ENCODE assay signal across 10 mouse cellular contexts in the genomic region with DNA sequence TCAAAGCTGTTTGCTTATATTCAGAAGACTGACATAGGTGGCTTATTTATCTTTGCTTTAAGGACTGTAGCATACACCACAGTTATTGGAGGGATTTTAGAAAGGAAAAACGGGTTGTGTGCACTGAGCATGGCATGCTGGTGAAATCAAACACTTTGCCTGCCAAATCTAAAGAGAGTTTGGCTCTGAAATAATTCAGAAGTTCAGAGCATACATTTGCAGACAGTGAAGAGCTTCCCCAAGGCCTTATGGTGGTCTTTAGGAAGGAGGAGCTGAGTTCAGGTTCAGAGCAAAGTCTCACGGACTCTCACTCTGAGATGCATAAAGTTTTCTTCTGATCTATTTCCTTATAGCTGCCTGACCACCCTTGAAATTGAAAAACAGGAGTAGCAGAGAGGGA. TPM values are rescaled to one million over a fixed set of nuclear protein-coding genes. Genes with fewer than 3 reads are reported as not detected.
DNase-seq lines count a peak whose midpoint lies in the region; ATAC-seq and TF ChIP-seq lines count a peak whose summit lies in the region.
"Had no signal": no experiment of that assay in that cellular context is flagged by ENCODE, and none has a peak within 500 bp of the region (broad histone marks: within the 10 kb centered on the region; RNA-seq: fewer than 3 reads in every experiment).

Gene Spock3, plus strand, starts transcription at position 301 of the 400 bp plus-strand sequence.

- no peak for TF ChIP-seq CTCF in heart, adult 2 months (IDR thresholded peaks at IDR 0.05)
- TF ChIP-seq CTCF in cortical plate, adult 2 months (IDR thresholded peaks at IDR 0.05; ENCODE audit: extremely low read depth, insufficient read depth, low read length): no peak
- TF ChIP-seq CTCF in liver, embryonic 14.5 days (IDR thresholded peaks at IDR 0.05; ENCODE audit: low read depth): no peak

- H3K36me3 ChIP-seq in heart, embryonic 14.5 days (ENCODE audit: control insufficient read depth, insufficient read depth, low read length): no peaks in the 10 kb centered on the region
- H3K36me3 ChIP-seq in heart, adult 2 months (ENCODE audit: control insufficient read depth, insufficient read depth, low read length): no peaks in the 10 kb centered on the region
- no peaks in the 10 kb centered on the region for H3K36me3 ChIP-seq in hindbrain, embryonic 15.5 days
- no peaks in the 10 kb centered on the region for H3K36me3 ChIP-seq in liver, embryonic 14.5 days (replicated peaks; ENCODE audit: control insufficient read depth, insufficient read depth, low read depth)

- H3K9ac ChIP-seq in heart, embryonic 14.5 days (ENCODE audit: low read length): peak within 1 kb of the TSS; percentile 66
- no peak within 1 kb of the TSS for H3K9ac ChIP-seq in heart, adult 2 months (ENCODE audit: low read depth, low read length)
- H3K9ac ChIP-seq in hindbrain, embryonic 15.5 days: peak within 1 kb of the TSS; percentile 80
- no peak within 1 kb of the TSS for H3K9ac ChIP-seq in liver, embryonic 14.5 days (replicated peaks)

- H3K27ac ChIP-seq in heart, embryonic 14.5 days (replicated peaks in 1 of 2; ENCODE audit: control insufficient read depth in 1 of 2, insufficient read depth in 1 of 2, low read depth in 2 of 2, low read length in 2 of 2): no peak within 1 kb of the TSS
- H3K27ac ChIP-seq in heart, adult 2 months: no peak within 1 kb of the TSS
- peak within 1 kb of the TSS; percentile 75 for H3K27ac ChIP-seq in cortical plate, adult 2 months (ENCODE audit: insufficient read depth, low read length)
- peak within 1 kb of the TSS; percentile 90 for H3K27ac ChIP-seq in hindbrain, embryonic 15.5 days (replicated peaks)
- no peak within 1 kb of the TSS for H3K27ac ChIP-seq in liver, embryonic 14.5 days

- no peaks in the 10 kb centered on the region for H3K9me3 ChIP-seq in heart, embryonic 14.5 days (ENCODE audit: control insufficient read depth, low read length)
- no peaks in the 10 kb centered on the region for H3K9me3 ChIP-seq in hindbrain, embryonic 15.5 days
- no peaks in the 10 kb centered on the region for H3K9me3 ChIP-seq in liver, embryonic 14.5 days (ENCODE audit: control insufficient read depth, low read length)

- H3K4me1 ChIP-seq in heart, embryonic 14.5 days (ENCODE audit: control insufficient read depth in 2 of 2, insufficient read depth in 2 of 2, low read length in 2 of 2): peaks cover 0 to 8% of the 10 kb centered on the region in 2 experiments; a peak in 2 of 4 replicates
- H3K4me1 ChIP-seq in heart, adult 2 months (ENCODE audit: control insufficient read depth, insufficient read depth, low read length): no peaks in the 10 kb centered on the region
- no peaks in the 10 kb centered on the region for H3K4me1 ChIP-seq in cortical plate, adult 2 months (ENCODE audit: control insufficient read depth, insufficient read depth, low read length)
- H3K4me1 ChIP-seq in hindbrain, embryonic 15.5 days (replicated peaks): no peaks in the 10 kb centered on the region
- no peaks in the 10 kb centered on the region for H3K4me1 ChIP-seq in liver, embryonic 14.5 days (replicated peaks; ENCODE audit: control insufficient read depth in 2 of 2, insufficient read depth in 2 of 2, low read length in 1 of 2)

- TF ChIP-seq POLR2A in heart, adult 2 months (IDR thresholded peaks at IDR 0.05; ENCODE audit: insufficient read depth, low read depth, low read length): no peak
- TF ChIP-seq POLR2A in cortical plate, adult 2 months (IDR thresholded peaks at IDR 0.05; ENCODE audit: extremely low read depth, insufficient read depth, low read length): no peak

- 53% methylated on average over 2 of the region's 2 CpGs for WGBS in heart, embryonic 14.5 days
- WGBS in heart, adult 2 months: 42% methylated on average over 2 of the region's 2 CpGs
- 43% methylated on average over 2 of the region's 2 CpGs for WGBS in hindbrain, embryonic 15.5 days
- 21% methylated on average over 2 of the region's 2 CpGs for WGBS in liver, embryonic 14.5 days (ENCODE audit: insufficient replicate concordance)

- peak within 1 kb of the TSS; percentile 47 to 49 for H3K4me3 ChIP-seq in heart, embryonic 14.5 days (ENCODE audit: control insufficient read depth in 1 of 2, insufficient read depth in 1 of 2, low read depth in 1 of 2, low read length in 2 of 2)
- no peak within 1 kb of the TSS for H3K4me3 ChIP-seq in heart, adult 2 months
- peak within 1 kb of the TSS; percentile 89 for H3K4me3 ChIP-seq in cortical plate, adult 2 months (ENCODE audit: insufficient read depth, low read length)
- H3K4me3 ChIP-seq in hindbrain, embryonic 15.5 days: peak within 1 kb of the TSS; percentile 85
- no peak within 1 kb of the TSS for H3K4me3 ChIP-seq in liver, embryonic 14.5 days (ENCODE audit: insufficient read depth in 1 of 2, low read depth in 2 of 2, low read length in 2 of 2)

- no peak for ATAC-seq in heart, embryonic 14.5 days (ENCODE audit: insufficient number of reproducible peaks, insufficient read depth, low FRiP score, low read depth)
- ATAC-seq in hindbrain, embryonic 15.5 days (ENCODE audit: low FRiP score, low read depth): no peak
- ATAC-seq in liver, embryonic 14.5 days (ENCODE audit: insufficient read depth): no peak

- H3K27me3 ChIP-seq in heart, embryonic 14.5 days (ENCODE audit: control insufficient read depth, insufficient read depth, low read length): peaks cover 13% of the 10 kb centered on the region
- peaks cover 4% of the 10 kb centered on the region; the same call in 1 of the 2 replicates for H3K27me3 ChIP-seq in heart, adult 2 months (ENCODE audit: control insufficient read depth, insufficient read depth, low read length)
- no peaks in the 10 kb centered on the region for H3K27me3 ChIP-seq in hindbrain, embryonic 15.5 days
- peaks cover 2% of the 10 kb centered on the region for H3K27me3 ChIP-seq in liver, embryonic 14.5 days (ENCODE audit: control insufficient read depth, insufficient read depth, low read length)
- H3K27me3 ChIP-seq: CH12.LX had no signal

- intact Hi-C loops in heart, adult 2 months (cut with DNase I): no loop called here

- H3K79me2 ChIP-seq in heart, adult 2 months (replicated peaks; ENCODE audit: control insufficient read depth, insufficient read depth, low read length): no peaks in the 10 kb centered on the region

- DNase-seq in heart, adult 2 months: no peak
- DNase-seq in liver, embryonic 14.5 days (ENCODE audit: low read depth in 3 of 3, low spot score in 3 of 3): no peak
- no peak for DNase-seq in thymus, postnatal 10 days (ENCODE audit: low spot score in 2 of 2)
- DNase-seq in urinary bladder, postnatal 4 days (ENCODE audit: low spot score in 2 of 2): no peak
- DNase-seq in B cell, adult 2 months: no peak
- DNase-seq: cerebellum, adult 11 months had no signal

- TF ChIP-seq EP300 in heart, adult 2 months (IDR thresholded peaks at IDR 0.05; ENCODE audit: insufficient read depth, low read depth, low read length): no peak
- no peak for TF ChIP-seq EP300 in liver, embryonic 14.5 days (IDR thresholded peaks at IDR 0.05; ENCODE audit: low read depth)

- peak within 1 kb of the TSS; percentile 91 for H3K4me2 ChIP-seq in heart, embryonic 14.5 days (ENCODE audit: low read length)
- peak within 1 kb of the TSS; percentile 75 for H3K4me2 ChIP-seq in hindbrain, embryonic 15.5 days
- peak within 1 kb of the TSS; percentile 26; the same call in 1 of the 2 replicates for H3K4me2 ChIP-seq in liver, embryonic 14.5 days (ENCODE audit: low read depth)

RNA-seq across cellular contexts. Expression of gene Spock3, which starts in this region (rescaled TPM):
- polyA plus RNA-seq in heart, embryonic 14.5 days (2014; fragmentation: Nextera tagmentation; extraction: Ambion mirVana): 1.3 and 2.1 TPM in 2 replicates
- under 1 TPM in 1 of 2 experiments, not detected in 1; 0.14 TPM for total RNA-seq in heart, adult 2 months (2021)
- polyA plus RNA-seq in heart, adult 2 months (2012; rRNA removed): 0.08 and 0.18 TPM in 2 replicates
- 49.8 and 62.1 TPM in 2 replicates for polyA plus RNA-seq in cortical plate, adult 2 months (2012; rRNA removed)
- 81.3 and 85.1 TPM in 2 replicates for polyA plus RNA-seq in hindbrain, embryonic 15.5 days (2015; fragmentation: Nextera tagmentation; extraction: Ambion mirVana)
- 0.02 and 0.04 TPM in 2 replicates for polyA plus RNA-seq in liver, embryonic 14.5 days (2012; rRNA removed)
- 0.08 TPM in 1 of 2 replicates, not detected in the other for polyA plus RNA-seq in liver, embryonic 14.5 days (2014; fragmentation: Nextera tagmentation; extraction: Ambion mirVana)
- total RNA-seq: CH12.LX had no signal

Comparison
In these comparisons a context has a peak if more than half of its experiments do, and no peak if none do; other contexts are left out.
1. RNA of gene Spock3 (polyA plus RNA-seq): 81.3 to 85.1 TPM in hindbrain, embryonic 15.5 days and 49.8 to 62.1 TPM in cortical plate, adult 2 months; 1.3 to 2.1 TPM in heart, embryonic 14.5 days, 0.08 to 0.18 TPM in heart, adult 2 months and 0.02 to 0.08 TPM in liver, embryonic 14.5 days; every median in the first group is over 10 times any median in the second.
2. H3K4me3 ChIP-seq: peak in heart, embryonic 14.5 days (2 of 2), cortical plate, adult 2 months (single experiment) and hindbrain, embryonic 15.5 days (single experiment); none in heart, adult 2 months (single experiment) and liver, embryonic 14.5 days (0 of 2).
3. H3K9ac ChIP-seq: peak in heart, embryonic 14.5 days (single experiment) and hindbrain, embryonic 15.5 days (single experiment); none in heart, adult 2 months (single experiment) and liver, embryonic 14.5 days (single experiment).
4. H3K27ac ChIP-seq: peak in cortical plate, adult 2 months (single experiment) and hindbrain, embryonic 15.5 days (single experiment); none in heart, embryonic 14.5 days (0 of 2), heart, adult 2 months (single experiment) and liver, embryonic 14.5 days (single experiment).
5. H3K4me2 ChIP-seq: peak in every context shown above with its lines; median percentile 91 in heart, embryonic 14.5 days; 75 in hindbrain, embryonic 15.5 days; 26 in liver, embryonic 14.5 days.